Mouse (Mus musculus): ENCODE measurements around the gene Sema3a. TPM values are rescaled to one million over a fixed set of nuclear protein-coding genes. Genes with fewer than 3 reads are reported as not detected.

The Sema3a gene
- polyA plus RNA-seq, 1 experiment: 13.3 TPM

DNA sequence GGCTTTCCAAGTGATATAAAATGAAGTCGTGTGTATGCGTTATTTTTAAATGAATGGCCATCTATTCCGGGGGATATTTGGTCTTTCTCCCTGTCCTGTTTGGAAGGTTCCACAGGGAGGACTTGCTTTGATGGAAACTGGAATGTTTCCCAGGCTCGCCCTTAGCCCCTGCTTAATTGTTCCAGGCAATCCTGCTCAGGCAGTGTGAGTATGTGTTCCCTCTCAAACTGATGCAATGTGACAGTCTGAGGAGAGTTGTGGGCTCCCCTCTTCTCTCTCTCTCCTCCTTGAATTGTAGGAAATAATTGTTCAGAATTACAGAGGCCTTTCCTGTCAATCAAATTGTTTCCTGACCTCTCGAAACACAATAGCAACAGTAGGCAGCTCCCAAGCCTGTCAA is 202.1 kb downstream of the Sema3a start:
- DNase-seq (ENCODE audit: low read depth): peak; percentile 39
- TF ChIP-seq POLR2A (IDR thresholded peaks at IDR 0.05; ENCODE audit: borderline replicate concordance, extremely low read depth, insufficient read depth, insufficient read length, poor library complexity, severe bottlenecking): no peak
- TF ChIP-seq CTCF (IDR thresholded peaks at IDR 0.05; ENCODE audit: borderline replicate concordance, extremely low read depth, insufficient read depth, insufficient read length): no peak

DNA sequence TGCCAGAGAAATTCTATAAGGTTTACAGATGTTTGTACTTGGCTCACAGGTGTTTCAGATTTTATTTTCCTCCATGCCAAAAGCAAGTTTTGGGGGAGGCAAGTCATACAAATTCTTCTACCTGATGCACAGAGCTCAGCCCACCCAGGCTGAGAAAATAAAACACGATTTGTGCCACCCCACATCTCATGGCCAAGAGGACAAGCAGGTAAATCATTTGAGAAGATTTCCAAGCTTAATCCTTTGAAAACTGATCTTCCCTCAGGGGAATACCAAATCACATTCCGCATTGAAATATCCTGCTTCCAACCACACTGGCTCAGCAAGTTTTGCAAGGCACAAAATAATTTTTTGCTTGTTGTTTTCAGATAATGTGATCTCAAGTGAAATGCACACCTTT is 206.2 kb downstream of the Sema3a start:
- DNase-seq (ENCODE audit: low read depth): no peak
- no peak for TF ChIP-seq POLR2A (IDR thresholded peaks at IDR 0.05; ENCODE audit: borderline replicate concordance, extremely low read depth, insufficient read depth, insufficient read length, poor library complexity, severe bottlenecking)
- no peak for TF ChIP-seq CTCF (IDR thresholded peaks at IDR 0.05; ENCODE audit: borderline replicate concordance, extremely low read depth, insufficient read depth, insufficient read length)

DNA sequence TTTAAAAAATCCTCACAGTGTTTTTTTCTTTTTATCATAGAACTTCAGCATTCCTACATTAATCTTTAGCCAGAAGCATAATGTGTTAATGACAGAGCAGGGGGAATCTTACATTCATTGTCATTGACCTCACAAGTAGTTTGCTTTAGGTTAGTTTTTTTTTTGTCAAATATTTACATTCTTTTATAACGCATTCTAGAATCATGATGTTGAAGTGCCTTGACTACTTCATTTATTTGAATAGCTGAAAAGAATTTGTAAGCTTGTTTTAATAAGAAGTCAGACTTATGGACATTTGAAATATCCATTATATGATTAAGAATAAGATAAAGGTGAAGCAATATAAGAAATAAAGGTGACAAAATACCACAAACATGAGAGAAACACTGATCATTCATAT is 212.5 kb downstream of the Sema3a start:
- DNase-seq (ENCODE audit: low read depth): no peak
- no peak for TF ChIP-seq CTCF (IDR thresholded peaks at IDR 0.05; ENCODE audit: borderline replicate concordance, extremely low read depth, insufficient read depth, insufficient read length)
- no peak for TF ChIP-seq POLR2A (IDR thresholded peaks at IDR 0.05; ENCODE audit: borderline replicate concordance, extremely low read depth, insufficient read depth, insufficient read length, poor library complexity, severe bottlenecking)

DNA sequence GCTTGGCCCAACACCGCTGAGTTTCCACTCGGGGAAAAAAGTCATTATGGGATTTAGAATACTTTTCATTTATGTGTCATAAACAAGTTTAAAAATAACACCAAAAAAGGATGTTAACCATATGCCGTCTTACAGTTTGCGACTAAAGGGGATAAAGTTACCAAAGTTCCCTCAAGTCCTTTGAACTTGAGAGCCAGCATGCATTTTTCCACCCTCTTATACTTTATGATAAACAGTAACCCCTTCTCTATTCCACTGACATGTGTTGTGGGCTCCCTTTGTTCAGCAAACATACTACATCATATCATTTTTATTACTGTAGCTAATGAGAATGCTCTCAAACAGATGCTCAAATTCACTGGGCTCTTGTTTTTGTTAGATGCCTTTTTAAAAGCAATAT is 221.9 kb downstream of the Sema3a start:
- DNase-seq (ENCODE audit: low read depth): no peak
- TF ChIP-seq POLR2A (IDR thresholded peaks at IDR 0.05; ENCODE audit: borderline replicate concordance, extremely low read depth, insufficient read depth, insufficient read length, poor library complexity, severe bottlenecking): no peak
- TF ChIP-seq CTCF (IDR thresholded peaks at IDR 0.05; ENCODE audit: borderline replicate concordance, extremely low read depth, insufficient read depth, insufficient read length): no peak

DNA sequence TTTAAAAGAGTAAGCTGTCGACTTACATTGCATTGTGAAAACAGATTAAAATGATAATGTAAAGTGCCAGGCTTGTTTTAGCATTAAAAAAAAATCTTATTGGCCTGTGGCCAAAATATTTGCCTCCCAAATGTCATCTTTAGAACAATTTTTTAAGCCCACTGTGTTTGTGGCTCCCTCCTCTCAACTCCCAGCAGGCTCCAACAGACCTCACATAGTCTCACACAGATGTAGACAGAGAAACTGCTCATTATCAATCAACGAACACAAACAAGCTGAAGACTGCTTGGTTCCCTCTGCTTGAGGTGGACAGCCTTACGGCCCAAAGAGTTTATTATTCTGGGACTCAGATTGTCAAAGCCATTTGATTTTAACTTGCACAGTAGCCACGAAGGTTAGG is 226.4 kb downstream of the Sema3a start:
- DNase-seq (ENCODE audit: low read depth): peak; percentile 39
- TF ChIP-seq CTCF (IDR thresholded peaks at IDR 0.05; ENCODE audit: borderline replicate concordance, extremely low read depth, insufficient read depth, insufficient read length) (no peak), POLR2A (IDR thresholded peaks at IDR 0.05; ENCODE audit: borderline replicate concordance, extremely low read depth, insufficient read depth, insufficient read length, poor library complexity, severe bottlenecking) (no peak)

DNA sequence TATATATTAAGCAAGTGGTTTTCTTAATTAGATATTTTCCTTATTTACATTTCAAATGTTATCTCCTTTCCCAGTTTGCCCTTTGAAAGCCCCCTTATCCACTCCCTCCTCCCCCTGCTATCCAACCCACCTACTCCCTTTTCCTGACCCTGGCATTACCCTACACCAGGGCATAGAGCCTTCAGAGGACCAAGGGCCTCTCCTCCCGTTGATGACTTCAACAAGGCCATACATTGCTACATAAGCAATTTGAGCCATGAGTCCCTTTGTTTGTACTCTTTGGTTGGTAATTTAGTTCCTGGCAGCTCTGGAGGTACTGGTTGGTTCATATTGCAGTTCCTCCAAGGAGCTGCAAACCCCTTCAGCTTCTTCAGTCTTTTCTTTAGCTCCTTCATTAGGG is 227.8 kb downstream of the Sema3a start:
- no peak for TF ChIP-seq POLR2A (IDR thresholded peaks at IDR 0.05; ENCODE audit: borderline replicate concordance, extremely low read depth, insufficient read depth, insufficient read length, poor library complexity, severe bottlenecking)
- no peak for TF ChIP-seq CTCF (IDR thresholded peaks at IDR 0.05; ENCODE audit: borderline replicate concordance, extremely low read depth, insufficient read depth, insufficient read length)
- no peak for DNase-seq (ENCODE audit: low read depth)

DNA sequence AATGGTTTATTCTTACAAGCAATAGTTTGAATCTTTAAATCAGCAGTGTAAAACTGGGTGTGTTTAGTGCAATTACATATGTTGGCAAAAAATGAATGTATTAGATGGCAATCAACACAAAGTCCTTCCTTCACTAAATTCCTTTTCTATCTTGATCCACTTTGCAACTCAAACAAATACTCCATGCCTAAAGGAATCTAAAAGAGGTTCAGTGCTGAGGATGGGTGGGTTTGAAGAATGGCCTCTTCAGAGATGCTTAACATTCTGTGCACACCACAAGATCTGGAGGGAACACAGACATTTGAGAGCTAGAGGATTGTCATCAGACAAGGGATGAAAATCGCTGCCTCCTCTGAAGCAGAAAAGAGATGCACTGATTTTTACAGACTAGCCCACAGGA is 228.3 kb downstream of the Sema3a start:
- TF ChIP-seq POLR2A (IDR thresholded peaks at IDR 0.05; ENCODE audit: borderline replicate concordance, extremely low read depth, insufficient read depth, insufficient read length, poor library complexity, severe bottlenecking) (no peak), CTCF (IDR thresholded peaks at IDR 0.05; ENCODE audit: borderline replicate concordance, extremely low read depth, insufficient read depth, insufficient read length) (no peak)
- DNase-seq (ENCODE audit: low read depth): no peak

DNA sequence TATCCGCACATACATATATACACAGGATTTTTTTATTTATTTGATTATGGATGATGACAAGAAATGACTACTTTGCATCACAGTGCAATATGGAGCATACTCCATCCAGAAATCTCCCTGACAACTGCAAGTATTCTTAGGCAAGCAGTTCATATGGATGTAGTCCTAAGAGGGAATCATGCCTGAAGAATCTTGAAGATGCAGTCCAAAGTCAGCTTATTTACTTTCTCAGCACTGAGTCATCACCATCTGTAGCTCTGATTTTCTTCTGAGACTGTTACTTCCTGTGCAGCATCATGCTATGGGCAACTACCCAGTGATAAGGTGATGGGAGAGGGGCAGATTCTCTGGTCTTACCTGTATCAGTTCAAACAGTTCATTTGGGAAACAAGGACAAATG is 229.7 kb downstream of the Sema3a start:
- TF ChIP-seq POLR2A (IDR thresholded peaks at IDR 0.05; ENCODE audit: borderline replicate concordance, extremely low read depth, insufficient read depth, insufficient read length, poor library complexity, severe bottlenecking): no peak
- TF ChIP-seq CTCF (IDR thresholded peaks at IDR 0.05; ENCODE audit: borderline replicate concordance, extremely low read depth, insufficient read depth, insufficient read length): no peak
- no peak for DNase-seq (ENCODE audit: low read depth)

DNA sequence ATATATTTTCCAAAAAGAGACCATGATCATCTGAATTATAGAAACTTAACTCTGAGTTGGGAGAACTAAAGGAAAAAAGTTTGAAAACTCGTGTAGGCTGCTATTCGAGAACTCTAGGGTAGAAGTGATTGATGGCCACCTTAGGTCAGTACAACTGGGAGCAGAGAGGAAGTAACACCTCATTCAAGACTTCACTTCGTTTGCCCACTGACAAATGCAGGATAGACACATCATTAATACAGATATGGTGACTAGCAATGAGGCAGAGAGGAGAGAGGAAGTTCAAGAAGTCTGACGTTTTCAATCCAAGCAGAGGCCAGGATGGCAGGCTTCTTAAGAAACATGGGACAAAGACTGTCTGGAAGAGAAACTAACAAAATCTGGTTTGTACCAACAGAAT is 233.6 kb downstream of the Sema3a start:
- TF ChIP-seq POLR2A (IDR thresholded peaks at IDR 0.05; ENCODE audit: borderline replicate concordance, extremely low read depth, insufficient read depth, insufficient read length, poor library complexity, severe bottlenecking) (no peak), CTCF (IDR thresholded peaks at IDR 0.05; ENCODE audit: borderline replicate concordance, extremely low read depth, insufficient read depth, insufficient read length) (no peak)
- no peak for DNase-seq (ENCODE audit: low read depth)

DNA sequence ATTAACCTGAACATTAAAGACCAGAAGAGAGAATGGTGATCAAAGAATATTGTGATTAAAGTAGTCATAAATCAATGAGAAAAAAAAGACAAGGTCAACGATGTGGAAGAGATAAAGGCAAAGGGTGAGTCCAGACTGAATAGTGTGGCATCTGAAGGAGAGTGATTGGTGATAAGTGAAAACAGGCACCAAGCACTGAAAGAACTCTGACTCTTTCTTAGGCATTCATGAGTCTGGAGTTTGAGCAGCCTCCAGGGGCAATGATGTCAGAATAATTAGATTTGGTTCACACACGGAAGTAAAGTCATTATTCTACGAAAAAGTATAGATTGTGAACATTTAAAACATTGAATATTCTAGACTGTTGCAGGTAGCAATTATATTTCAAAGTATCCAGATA is 235.5 kb downstream of the Sema3a start:
- peak; percentile 41 for DNase-seq (ENCODE audit: low read depth)
- TF ChIP-seq CTCF (IDR thresholded peaks at IDR 0.05; ENCODE audit: borderline replicate concordance, extremely low read depth, insufficient read depth, insufficient read length) (no peak), POLR2A (IDR thresholded peaks at IDR 0.05; ENCODE audit: borderline replicate concordance, extremely low read depth, insufficient read depth, insufficient read length, poor library complexity, severe bottlenecking) (no peak)

DNA sequence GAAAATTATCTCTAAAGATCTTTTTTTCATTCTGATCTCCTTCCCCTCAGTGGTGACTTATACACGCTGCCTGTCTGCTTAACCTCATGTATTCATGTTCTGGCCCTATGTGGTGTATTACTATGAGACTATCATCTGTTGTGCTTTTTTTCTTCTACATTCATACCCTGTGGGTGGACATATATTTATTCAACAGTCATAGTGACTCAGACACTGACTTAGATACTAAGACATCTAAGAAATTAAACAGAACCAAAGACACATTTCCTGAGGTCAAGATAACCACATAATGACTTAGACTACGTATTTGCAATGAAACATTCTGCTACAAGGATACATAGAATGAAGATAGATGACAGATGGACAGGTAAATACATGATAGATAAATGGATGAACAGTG is 239.9 kb downstream of the Sema3a start:
- no peak for DNase-seq (ENCODE audit: low read depth)
- TF ChIP-seq CTCF (IDR thresholded peaks at IDR 0.05; ENCODE audit: borderline replicate concordance, extremely low read depth, insufficient read depth, insufficient read length): no peak
- TF ChIP-seq POLR2A (IDR thresholded peaks at IDR 0.05; ENCODE audit: borderline replicate concordance, extremely low read depth, insufficient read depth, insufficient read length, poor library complexity, severe bottlenecking): no peak

DNA sequence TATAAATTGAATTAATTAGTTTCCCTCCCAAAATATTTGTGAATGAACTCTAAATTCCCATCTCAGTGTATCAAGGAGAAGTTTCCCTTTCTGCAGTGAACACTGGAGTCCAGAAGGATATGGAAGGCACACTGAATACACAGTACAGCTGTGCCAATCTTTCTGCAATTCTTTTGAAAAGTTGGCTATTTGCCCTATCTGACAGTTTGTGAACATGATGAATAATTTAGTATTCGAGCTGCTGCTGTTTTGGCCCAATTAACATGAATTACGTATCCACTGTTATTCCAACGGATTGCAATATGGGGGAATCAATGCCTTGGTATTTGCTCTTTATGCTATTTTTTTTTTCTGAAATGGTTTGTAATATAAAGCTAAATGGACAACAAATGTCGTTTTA is 254.0 kb downstream of the Sema3a start:
- DNase-seq (ENCODE audit: low read depth): peak; percentile 84
- TF ChIP-seq CTCF (IDR thresholded peaks at IDR 0.05; ENCODE audit: borderline replicate concordance, extremely low read depth, insufficient read depth, insufficient read length): no peak

DNA sequence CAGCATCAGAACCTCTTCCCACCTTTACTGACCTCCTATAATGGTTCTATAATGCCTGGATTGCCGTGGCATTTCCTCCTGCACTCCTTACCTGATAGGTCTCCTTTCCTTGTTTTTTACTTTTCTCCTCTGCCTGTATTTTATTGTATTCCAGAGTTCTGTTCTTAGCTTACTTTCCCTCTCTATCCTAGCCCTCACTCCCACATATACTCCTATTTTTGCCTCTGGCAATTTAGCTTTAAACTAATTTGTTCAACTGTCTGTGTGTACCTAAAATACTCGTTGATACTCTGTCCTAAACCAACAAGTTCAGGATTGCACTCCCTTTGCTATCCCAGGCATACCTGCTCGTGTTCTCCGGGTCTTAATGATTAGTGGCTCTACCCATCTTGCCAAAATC is 258.8 kb downstream of the Sema3a start:
- no peak for DNase-seq (ENCODE audit: low read depth)
- no peak for TF ChIP-seq POLR2A (IDR thresholded peaks at IDR 0.05; ENCODE audit: borderline replicate concordance, extremely low read depth, insufficient read depth, insufficient read length, poor library complexity, severe bottlenecking)
- TF ChIP-seq CTCF (IDR thresholded peaks at IDR 0.05; ENCODE audit: borderline replicate concordance, extremely low read depth, insufficient read depth, insufficient read length): no peak

Measured in brain, embryonic 14.5 days (tissue).